Mouse (Mus musculus) heart, embryonic 11.5 days (tissue): ENCODE data around the gene 0610010K14Rik. TPM values are rescaled to one million over a fixed set of nuclear protein-coding genes. Genes with fewer than 3 reads are reported as not detected.
A peak's percentile ranks its signal among the peaks of the same experiment; 100 is the strongest.

Source experiments
- ATAC-seq: fragments of 200-750 bp; cut with Nextera tagmentation; replicated peaks from 2 replicates; pipeline ENCODE4 v1.8.0; 2017; ENCODE audit warnings: moderate library complexity; ENCODE audit not compliant: insufficient number of reproducible peaks, low FRiP score, low TSS enrichment
- H3K27ac ChIP-seq: fragments of 300-500 bp; sonication (generic); 2 replicates; pipeline ENCODE4 v1.5.1; 2014; ENCODE audit warnings: mild to moderate bottlenecking, low read depth, low read length
- H3K27me3 ChIP-seq: fragments of 300-500 bp; sonication (generic); 2 replicates; pipeline ENCODE4 v1.6.1; 2014; ENCODE audit warnings: mild to moderate bottlenecking, low read length, mixed read lengths; ENCODE audit not compliant: control insufficient read depth, insufficient read depth
- H3K36me3 ChIP-seq: fragments of 300-500 bp; sonication (generic); 2 replicates; pipeline ENCODE4 v1.6.1; 2014; ENCODE audit warnings: mild to moderate bottlenecking, low read length, moderate library complexity, mixed read lengths; ENCODE audit not compliant: control insufficient read depth, insufficient read depth
- H3K4me1 ChIP-seq: fragments of 300-500 bp; sonication (generic); 2 replicates; pipeline ENCODE4 v1.6.1; 2014; ENCODE audit warnings: low read length; ENCODE audit not compliant: control insufficient read depth, insufficient read depth
- H3K4me2 ChIP-seq: fragments of 300-500 bp; sonication (generic); 2 replicates; pipeline ENCODE4 v1.6.1; 2014; ENCODE audit warnings: mild to moderate bottlenecking, moderate library complexity
- H3K4me3 ChIP-seq: fragments of 300-500 bp; sonication (generic); 2 replicates; pipeline ENCODE4 v1.5.1; 2014; ENCODE audit warnings: low read depth, low read length
- H3K9ac ChIP-seq: fragments of 300-500 bp; sonication (generic); 2 replicates; pipeline ENCODE4 v1.6.1; 2014; ENCODE audit warnings: mild to moderate bottlenecking, low read depth, low read length, moderate library complexity
- H3K9me3 ChIP-seq: fragments of 300-500 bp; sonication (generic); replicated peaks from 2 replicates; pipeline ENCODE4 v1.6.1; 2016; ENCODE audit warnings: low read length; ENCODE audit not compliant: control insufficient read depth
- WGBS: fragments of 180-500 bp; shearing (Covaris S2); extraction: QIAGEN DNeasy Blood & Tissue Kit; methylation state at CpG from one replicate; pipeline ENCODE4 v1.1.7; 2014; ENCODE audit not compliant: insufficient replicate concordance; 5-methylcytosine and 5-hydroxymethylcytosine counted together
- polyA plus RNA-seq: library from polyadenylated mRNA; unstranded; fragments of >200 nt; fragmentation: Nextera tagmentation; extraction: Ambion mirVana; gene quantifications from 2 replicates; pipeline ENCODE4 v1.2.1, GENCODE M21; 2014

The 0610010K14Rik gene
- polyA plus RNA-seq, 1 experiment from 2014 or later: 132 TPM

DNA sequence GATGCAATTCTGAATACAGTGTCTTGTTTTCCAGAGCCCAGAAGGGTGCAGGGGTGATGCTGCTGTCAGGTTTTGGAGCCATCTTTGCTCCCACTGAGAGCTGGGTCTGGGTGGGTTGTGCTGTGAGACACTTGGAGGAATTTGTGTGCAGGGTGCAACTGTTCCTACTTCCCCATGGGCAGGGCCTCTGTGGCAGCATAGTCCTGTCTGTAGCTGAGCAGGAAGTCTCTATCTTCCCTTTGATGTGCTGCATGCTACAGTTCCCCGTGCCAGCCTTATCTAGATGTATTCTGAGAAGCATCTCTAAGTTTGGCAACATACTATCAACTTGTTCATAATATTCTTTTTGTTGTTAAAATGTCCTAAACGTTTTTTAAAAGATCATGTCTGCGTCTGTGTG is 27.5 kb upstream of the 0610010K14Rik start:
- WGBS: 36% methylated on average over 3 of the region's 3 CpGs
- ATAC-seq: no peak
- H3K27ac ChIP-seq: no peak overlapping the region

GRCm38 (mm10) chr11:70259035-70259434 is 21.3 kb upstream of the 0610010K14Rik start:
- Histone ChIP-seq H3K27me3 (peaks cover 14% of the 10 kb centered on the region), H3K36me3 (no peaks in the 10 kb centered on the region), H3K9ac (no peak overlapping the region), H3K4me1 (no peaks in the 10 kb centered on the region), H3K4me2 (no peak overlapping the region), H3K9me3 (no peaks in the 10 kb centered on the region), H3K4me3 (no peak overlapping the region), H3K27ac (no peak overlapping the region)
- WGBS: 88% methylated on average over 4 of the region's 4 CpGs
- no peak for ATAC-seq

More for the DNA sequence above, 27.5 kb upstream of the 0610010K14Rik start:
- no peaks in the 10 kb centered on the region for H3K27me3 ChIP-seq
- H3K36me3 ChIP-seq: no peaks in the 10 kb centered on the region
- no peaks in the 10 kb centered on the region for H3K9me3 ChIP-seq
- H3K9ac ChIP-seq: no peak overlapping the region
- H3K4me1 ChIP-seq: peaks cover 3% of the 10 kb centered on the region; the same call in 1 of the 2 replicates
- no peak overlapping the region for H3K4me2 ChIP-seq
- H3K4me3 ChIP-seq: no peak overlapping the region

DNA sequence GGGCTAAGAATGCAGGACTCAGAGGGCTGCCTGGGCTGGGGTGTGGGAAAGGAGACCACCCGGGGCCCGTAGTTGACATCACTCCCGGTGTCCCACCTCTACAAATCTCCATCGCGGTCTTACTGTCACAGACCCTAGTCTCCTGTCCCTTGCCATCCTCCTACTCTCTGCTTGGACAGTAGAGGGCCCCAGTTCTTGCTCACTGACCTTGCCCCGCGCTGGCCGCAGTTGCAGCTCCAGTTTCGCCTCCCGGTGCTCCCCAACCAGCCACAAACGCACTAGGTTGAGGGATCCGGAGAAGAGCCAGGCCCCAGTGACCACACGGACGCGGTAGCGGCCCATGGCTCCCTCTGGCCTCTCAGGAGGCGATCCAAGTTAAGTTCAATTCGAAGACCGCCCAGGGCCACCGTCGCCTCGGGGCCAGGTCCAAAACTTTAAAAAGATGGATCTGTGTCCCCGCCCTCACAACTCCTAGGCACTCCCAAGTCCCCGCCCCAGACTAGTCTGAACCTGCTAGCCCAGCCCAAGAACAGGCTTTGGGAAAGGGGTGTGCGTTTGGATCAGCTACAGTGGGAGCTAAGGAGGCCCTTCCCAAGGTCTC is 17.3 kb upstream of the 0610010K14Rik start, which contains the start of gene Alox12:
Gene Alox12 (minus strand): TSS at position 423 of the 601 bp plus-strand sequence.
- H3K4me1 ChIP-seq: no peaks in the 10 kb centered on the region
- H3K9me3 ChIP-seq: no peaks in the 10 kb centered on the region
- WGBS: under 1% methylated on average over 25 of the region's 25 CpGs
- no peak for ATAC-seq
- peak within 1 kb of the TSS; percentile 39 for H3K9ac ChIP-seq
- peak within 1 kb of the TSS; percentile 62 for H3K4me2 ChIP-seq
- no peak within 1 kb of the TSS for H3K27ac ChIP-seq
- peak within 1 kb of the TSS; percentile 33 for H3K4me3 ChIP-seq
- peaks cover 37% of the 10 kb centered on the region for H3K27me3 ChIP-seq
- no peaks in the 10 kb centered on the region for H3K36me3 ChIP-seq

DNA sequence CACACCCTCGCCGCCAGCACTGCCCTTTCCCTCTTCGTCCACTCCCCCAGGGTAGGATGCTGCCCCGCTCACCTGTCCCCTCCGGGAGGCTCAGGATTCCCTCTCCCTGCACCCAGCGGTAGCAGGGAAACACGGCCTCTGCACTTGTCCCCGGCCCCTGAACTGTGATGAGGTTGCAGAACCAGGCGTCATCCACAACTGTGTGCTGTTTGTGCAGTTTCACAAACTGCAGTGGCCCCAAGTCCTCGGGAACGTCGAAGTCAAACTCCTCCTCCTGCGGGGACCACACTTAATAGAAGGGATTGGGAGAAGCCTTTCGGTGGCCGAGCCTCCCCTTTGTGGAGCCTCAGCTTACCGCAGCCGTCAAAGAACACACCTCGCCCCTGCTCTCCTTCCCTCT is 16.6 kb upstream of the 0610010K14Rik start:
- 6% methylated on average over 18 of the region's 18 CpGs for WGBS
- H3K4me1 ChIP-seq: no peaks in the 10 kb centered on the region
- H3K4me2 ChIP-seq: peak overlapping the region; percentile 62
- H3K27ac ChIP-seq: no peak overlapping the region
- peaks cover 37% of the 10 kb centered on the region for H3K27me3 ChIP-seq
- no peaks in the 10 kb centered on the region for H3K9me3 ChIP-seq
- no peak overlapping the region for H3K9ac ChIP-seq
- ATAC-seq: no peak
- no peaks in the 10 kb centered on the region for H3K36me3 ChIP-seq
- peak overlapping the region; percentile 33 for H3K4me3 ChIP-seq

GRCm38 (mm10) chr11:70251853-70252252 is 14.1 kb upstream of the 0610010K14Rik start:
- H3K4me3 ChIP-seq: no peak overlapping the region
- H3K4me1 ChIP-seq: no peaks in the 10 kb centered on the region
- H3K36me3 ChIP-seq: no peaks in the 10 kb centered on the region
- H3K9me3 ChIP-seq: no peaks in the 10 kb centered on the region
- 66% methylated on average over 8 of the region's 8 CpGs for WGBS
- peaks cover 37% of the 10 kb centered on the region for H3K27me3 ChIP-seq
- no peak overlapping the region for H3K4me2 ChIP-seq
- no peak overlapping the region for H3K27ac ChIP-seq
- H3K9ac ChIP-seq: no peak overlapping the region
- ATAC-seq: no peak

DNA sequence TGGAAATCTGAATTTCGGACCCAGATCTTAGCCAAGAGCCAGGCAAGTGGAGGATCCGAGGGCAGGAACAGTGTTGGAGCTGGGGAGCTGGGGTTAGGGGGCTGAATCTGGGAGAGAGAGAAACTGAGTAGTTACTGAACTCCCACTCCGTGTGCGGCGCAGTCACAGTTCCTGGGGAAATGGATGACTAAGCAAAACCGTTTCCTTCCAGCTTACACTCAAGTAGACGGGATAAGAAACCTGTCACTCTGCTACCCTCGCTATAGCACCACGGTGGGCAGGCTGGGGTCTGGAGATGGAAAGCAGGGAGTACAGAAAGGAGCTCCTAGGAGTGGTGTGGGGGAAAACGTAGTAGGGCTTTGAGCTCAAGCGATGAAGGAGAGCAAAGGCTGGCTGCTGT is 12.4 kb upstream of the 0610010K14Rik start:
- ATAC-seq: no peak
- H3K27ac ChIP-seq: no peak overlapping the region
- no peak overlapping the region for H3K4me3 ChIP-seq
- 57% methylated on average over 11 of the region's 11 CpGs for WGBS
- H3K9me3 ChIP-seq: no peaks in the 10 kb centered on the region
- no peak overlapping the region for H3K9ac ChIP-seq
- H3K4me2 ChIP-seq: no peak overlapping the region
- no peaks in the 10 kb centered on the region for H3K4me1 ChIP-seq
- peaks cover 40% of the 10 kb centered on the region for H3K27me3 ChIP-seq
- no peaks in the 10 kb centered on the region for H3K36me3 ChIP-seq

DNA sequence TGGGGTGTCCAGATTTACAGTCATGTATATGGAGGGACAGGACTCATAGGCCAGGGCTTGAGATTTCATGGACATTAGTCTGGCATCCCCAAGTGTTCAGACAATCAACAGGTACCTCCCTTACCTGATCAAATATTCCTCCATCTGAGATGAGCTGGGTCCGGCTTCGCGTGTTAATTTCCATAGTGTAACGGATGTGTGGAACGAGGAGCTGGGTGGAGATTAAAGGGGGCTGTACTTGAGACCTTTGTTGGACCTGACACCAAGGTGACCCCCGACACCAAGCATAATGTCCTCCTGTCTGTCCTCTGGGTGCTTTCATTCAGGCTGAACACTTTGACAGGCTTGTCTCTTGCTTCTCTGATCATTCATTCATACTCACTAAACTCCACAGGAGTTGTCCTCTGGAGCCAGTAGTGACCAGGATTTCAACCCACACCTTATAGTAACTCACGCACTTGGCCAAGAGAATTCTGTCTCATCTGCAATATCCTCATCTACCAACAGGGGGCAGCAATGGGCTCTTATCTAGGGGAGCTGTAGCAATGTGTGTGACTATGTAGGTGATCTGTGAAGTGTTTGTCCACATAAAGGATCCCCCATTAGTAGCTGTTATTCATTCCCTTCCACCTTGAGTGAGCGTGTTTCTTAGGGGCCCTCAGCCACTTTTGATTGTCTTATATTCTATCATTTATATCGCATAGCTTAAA is 9.6 kb upstream of the 0610010K14Rik start:
- Histone ChIP-seq H3K9ac (no peak overlapping the region), H3K4me1 (no peaks in the 10 kb centered on the region), H3K4me3 (no peak overlapping the region), H3K4me2 (no peak overlapping the region), H3K36me3 (no peaks in the 10 kb centered on the region), H3K27me3 (peaks cover 16% of the 10 kb centered on the region; the same call in 1 of the 2 replicates), H3K27ac (no peak overlapping the region), H3K9me3 (no peaks in the 10 kb centered on the region)
- ATAC-seq: no peak
- 47% methylated on average over 9 of the region's 9 CpGs for WGBS

DNA sequence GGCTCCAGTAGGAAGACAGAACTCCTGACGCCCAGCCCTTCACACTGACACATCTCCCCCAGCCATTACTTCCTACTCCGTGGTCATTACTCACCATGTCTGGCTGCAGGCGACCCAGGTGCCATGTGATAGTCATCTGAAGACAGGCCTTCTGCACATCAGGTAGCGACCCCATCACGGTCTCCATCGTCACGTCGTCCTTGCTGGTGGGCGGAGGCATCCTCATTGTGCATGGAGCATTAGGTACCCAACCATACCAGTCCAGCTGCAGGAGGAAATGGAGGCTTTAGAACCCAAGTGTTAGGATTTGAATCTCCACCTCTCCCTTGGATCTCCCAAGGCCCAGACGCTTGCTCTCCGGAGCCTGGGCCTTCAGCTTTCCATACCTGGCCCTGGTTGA is 4.9 kb upstream of the 0610010K14Rik start:
- Histone ChIP-seq H3K9me3 (no peaks in the 10 kb centered on the region), H3K27me3 (peaks cover 10% of the 10 kb centered on the region; the same call in 1 of the 2 replicates), H3K36me3 (no peaks in the 10 kb centered on the region), H3K4me2 (no peak overlapping the region), H3K27ac (no peak overlapping the region), H3K9ac (no peak overlapping the region), H3K4me1 (peaks cover 15% of the 10 kb centered on the region; the same call in 1 of the 2 replicates), H3K4me3 (no peak overlapping the region)
- no peak for ATAC-seq
- 66% methylated on average over 11 of the region's 11 CpGs for WGBS
